Mouse (Mus musculus): ENCODE results near the gene Zer1.
"Not testable (repeated sequence)": the region's sequence is repeated elsewhere in the genome, so short reads cannot be mapped to it uniquely, and the experiment has no call there.

Gene Zer1

DNA sequence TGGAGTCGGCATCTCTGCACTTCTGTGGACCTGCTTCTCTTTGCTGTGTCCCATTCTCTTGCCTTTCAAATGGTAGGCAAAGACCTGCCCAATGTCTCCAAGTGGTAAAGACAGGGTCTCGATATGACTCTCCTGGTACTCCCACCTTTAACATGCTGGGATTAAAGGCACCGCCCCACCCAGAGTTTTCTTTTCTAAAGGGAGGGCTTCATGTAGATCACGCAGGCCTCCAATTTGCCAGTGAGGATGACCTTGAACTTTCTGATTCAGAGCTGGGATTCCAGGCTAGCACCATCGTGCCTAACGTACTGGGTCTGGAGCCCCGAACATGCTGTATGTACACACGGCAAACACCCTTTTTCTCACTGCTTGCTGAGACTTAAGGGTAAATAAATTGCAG is 61.1 kb downstream of the Zer1 start:
- in situ Hi-C loops (cut with MboI; ENCODE audit: low pct_unique_long_range_greater_than_20kb in 1 of 2, low sequenced_read_pairs in 2 of 2, unreplicated experiment in 1 of 2): no loop called here

DNA sequence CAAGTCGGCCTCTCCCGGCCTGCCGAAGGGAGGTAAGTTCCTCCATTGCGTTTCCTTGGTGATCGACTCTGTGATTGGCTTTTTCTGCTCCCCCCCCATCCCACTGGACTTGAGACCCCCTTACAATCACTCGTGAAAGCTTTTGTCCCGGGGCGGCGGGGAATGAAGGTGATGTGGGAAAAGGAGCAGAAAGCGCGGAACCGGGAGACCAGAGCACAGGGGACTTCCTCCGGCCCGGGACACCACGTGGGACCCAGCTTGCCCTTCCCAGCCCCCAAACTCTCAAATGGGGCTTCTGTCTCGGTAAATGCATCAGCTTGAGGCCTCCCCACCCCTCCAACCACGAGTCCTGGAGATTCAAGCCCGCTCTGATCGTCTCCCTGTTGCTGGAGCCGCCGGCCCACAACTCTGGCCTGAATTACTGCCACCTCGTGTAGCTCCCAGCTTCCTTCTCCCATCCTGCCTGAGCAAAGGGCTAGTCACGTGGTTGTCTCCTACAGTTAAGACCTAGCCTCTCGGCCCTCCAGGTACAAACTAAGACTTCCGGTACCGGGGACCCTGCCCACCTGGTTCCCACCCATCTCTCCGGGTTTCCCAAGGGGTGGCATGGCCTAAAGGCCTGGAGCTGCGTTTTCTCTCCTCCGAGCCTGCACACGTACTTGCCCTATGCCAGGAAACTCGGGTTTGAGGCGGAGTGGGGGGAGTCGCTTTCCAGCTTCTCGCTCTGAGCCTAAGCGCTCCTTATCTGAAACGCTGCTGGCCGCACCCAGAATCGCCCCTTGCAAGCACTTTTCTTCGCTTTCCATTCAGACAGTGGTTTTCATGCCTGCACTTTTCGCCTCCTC is 61.9 kb downstream of the Zer1 start:
- in situ Hi-C loops (cut with MboI; ENCODE audit: low pct_unique_long_range_greater_than_20kb in 1 of 2, low sequenced_read_pairs in 2 of 2, unreplicated experiment in 1 of 2): no loop called here

DNA sequence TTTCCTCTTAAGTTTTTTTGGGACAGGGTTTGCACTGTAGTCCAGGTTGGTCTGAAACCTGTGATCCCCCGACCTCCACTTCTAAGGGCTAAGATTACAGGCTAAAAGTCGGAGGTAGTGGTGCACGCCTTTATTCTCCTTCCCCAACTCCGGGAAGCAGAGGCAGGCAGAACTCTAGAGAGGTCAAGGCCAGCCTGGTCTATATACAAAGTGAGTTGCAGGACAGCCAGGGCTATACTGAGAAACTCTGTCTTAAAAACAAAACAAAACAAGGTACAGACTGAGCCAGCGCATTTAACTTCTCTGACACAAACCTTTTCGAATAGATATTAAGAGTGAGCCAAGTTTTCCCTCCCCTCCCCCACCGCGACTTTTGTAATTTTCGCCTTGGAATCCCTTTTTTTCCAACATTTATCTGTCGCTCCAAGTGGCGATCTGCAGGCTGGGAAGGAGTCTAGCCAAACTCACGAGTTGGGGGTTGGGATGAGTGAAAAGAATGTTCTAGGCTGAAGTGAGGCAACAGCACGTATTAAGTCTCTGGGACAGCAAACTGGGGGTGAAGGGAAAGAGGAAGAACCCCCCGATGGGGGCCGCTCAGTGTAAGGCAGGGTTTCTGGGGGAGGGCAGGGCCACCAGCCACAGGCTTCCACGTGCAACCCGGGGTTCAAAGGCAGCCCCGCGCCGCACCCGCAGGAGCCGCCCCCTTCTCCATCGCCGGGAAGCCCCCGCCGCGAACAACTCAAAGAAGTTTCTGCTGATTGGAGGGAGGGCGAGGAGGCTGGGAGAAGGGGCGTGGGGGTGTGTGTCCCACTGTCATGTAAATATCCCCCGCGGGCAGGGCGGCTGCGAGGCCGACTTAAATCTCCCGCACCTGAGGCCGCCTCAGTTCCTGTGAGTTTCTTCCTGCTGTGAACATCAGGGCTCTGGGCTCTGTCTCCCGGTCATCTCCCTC is 62.9 kb downstream of the Zer1 start:
- in situ Hi-C loops (cut with MboI; ENCODE audit: low pct_unique_long_range_greater_than_20kb in 1 of 2, low sequenced_read_pairs in 2 of 2, unreplicated experiment in 1 of 2): no loop called here

- in situ Hi-C loops (cut with MboI; ENCODE audit: low pct_unique_long_range_greater_than_20kb in 1 of 2, low sequenced_read_pairs in 2 of 2, unreplicated experiment in 1 of 2): no loop called here
Observed at GRCm38 (mm10) chr2:30058418-30058817, 66.0 kb downstream of the Zer1 start.

DNA sequence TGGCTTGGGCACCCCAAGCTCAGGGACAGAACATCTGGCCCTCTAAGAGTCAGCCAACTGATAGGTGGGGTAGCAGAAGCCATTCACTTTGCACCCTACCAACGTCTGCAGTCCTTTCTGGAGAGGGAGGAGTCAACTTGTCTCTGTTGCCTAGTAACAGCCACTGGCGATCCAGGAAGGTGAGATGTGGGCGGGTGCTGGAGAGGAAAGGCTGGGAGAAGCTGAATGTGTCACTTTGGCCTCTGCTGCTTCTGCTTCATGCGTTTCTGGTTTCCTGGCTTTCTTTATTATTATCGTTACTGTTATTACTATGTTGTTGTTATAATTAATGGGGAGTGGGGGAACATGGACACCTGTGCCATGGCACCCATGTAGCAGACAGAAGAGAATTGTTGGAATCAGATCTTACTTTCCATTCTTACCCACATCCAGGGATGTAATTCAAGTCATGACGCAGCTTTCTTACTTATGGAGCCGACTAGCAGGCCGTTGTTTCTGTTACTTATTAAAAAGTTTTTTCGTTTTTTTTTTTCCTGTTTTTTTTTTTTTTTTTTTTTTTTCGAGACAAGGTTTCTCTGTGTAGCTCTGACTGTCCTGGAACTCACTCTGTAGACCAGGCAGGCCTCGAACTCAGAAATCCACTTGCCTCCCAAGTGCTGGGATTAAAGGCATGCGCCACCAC is 67.0 kb downstream of the Zer1 start, which contains the start of gene Set:
Gene Set, plus strand, starts transcription at position 156 of the 682 bp plus-strand sequence.
- in situ Hi-C loops (cut with MboI; ENCODE audit: low pct_unique_long_range_greater_than_20kb in 1 of 2, low sequenced_read_pairs in 2 of 2, unreplicated experiment in 1 of 2): no loop called here

DNA sequence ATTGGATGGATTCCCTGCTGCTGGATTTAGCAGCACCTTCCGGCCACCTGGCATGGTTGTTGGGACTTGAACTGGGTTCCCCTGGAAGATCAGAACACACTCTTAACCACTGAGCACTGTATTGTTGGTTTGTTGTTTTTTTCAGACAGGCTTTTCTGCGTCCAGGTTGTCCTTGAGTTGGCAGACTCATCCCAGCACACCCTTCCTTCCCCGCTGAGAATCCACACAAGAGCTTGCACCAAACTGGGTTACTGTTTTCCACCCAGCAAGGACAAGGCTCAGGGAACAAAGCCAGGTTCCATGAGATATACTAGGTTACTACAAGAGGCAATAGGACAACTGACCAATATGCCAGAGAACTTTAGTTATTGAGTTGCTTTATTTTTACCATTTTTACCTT is 67.6 kb downstream of the Zer1 start:
- in situ Hi-C loops (cut with MboI; ENCODE audit: low pct_unique_long_range_greater_than_20kb in 1 of 2, low sequenced_read_pairs in 2 of 2, unreplicated experiment in 1 of 2): no loop called here

- in situ Hi-C loops (cut with MboI; ENCODE audit: low pct_unique_long_range_greater_than_20kb in 1 of 2, low sequenced_read_pairs in 2 of 2, unreplicated experiment in 1 of 2): not testable (repeated sequence)
Observed at GRCm38 (mm10) chr2:30055310-30055709, 69.1 kb downstream of the Zer1 start.

GRCm38 (mm10) chr2:30051992-30052761 is 72.2 kb downstream of the Zer1 start:
- in situ Hi-C loops (cut with MboI; ENCODE audit: low pct_unique_long_range_greater_than_20kb in 1 of 2, low sequenced_read_pairs in 2 of 2, unreplicated experiment in 1 of 2): no loop called here

DNA sequence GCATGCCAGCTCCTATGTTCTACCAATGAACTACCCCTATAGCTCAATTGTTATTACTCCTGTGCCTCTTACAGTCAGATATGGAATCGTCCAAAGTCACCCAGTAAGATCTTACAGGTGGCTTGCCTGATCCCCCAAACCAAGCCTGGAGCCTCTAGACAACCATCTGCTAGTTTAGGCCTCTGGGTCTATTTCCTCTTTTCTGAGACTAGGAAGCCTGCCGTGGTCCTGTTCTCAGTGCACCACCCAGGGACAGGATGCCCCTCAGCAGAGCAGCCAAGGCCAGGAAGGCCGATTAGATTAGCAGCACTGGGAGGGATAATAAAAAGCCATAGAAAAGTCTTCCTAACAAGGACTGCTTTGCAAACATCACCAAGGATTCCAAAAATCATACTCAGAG is 74.6 kb downstream of the Zer1 start:
- in situ Hi-C loops (cut with MboI; ENCODE audit: low pct_unique_long_range_greater_than_20kb in 1 of 2, low sequenced_read_pairs in 2 of 2, unreplicated experiment in 1 of 2): no loop called here

- in situ Hi-C loops (cut with MboI; ENCODE audit: low pct_unique_long_range_greater_than_20kb in 1 of 2, low sequenced_read_pairs in 2 of 2, unreplicated experiment in 1 of 2): no loop called here
Observed at GRCm38 (mm10) chr2:30048699-30049388, 75.5 kb downstream of the Zer1 start, which contains the start of gene Wdr34. Gene Wdr34 (minus strand): TSS chr2:30048881.

DNA sequence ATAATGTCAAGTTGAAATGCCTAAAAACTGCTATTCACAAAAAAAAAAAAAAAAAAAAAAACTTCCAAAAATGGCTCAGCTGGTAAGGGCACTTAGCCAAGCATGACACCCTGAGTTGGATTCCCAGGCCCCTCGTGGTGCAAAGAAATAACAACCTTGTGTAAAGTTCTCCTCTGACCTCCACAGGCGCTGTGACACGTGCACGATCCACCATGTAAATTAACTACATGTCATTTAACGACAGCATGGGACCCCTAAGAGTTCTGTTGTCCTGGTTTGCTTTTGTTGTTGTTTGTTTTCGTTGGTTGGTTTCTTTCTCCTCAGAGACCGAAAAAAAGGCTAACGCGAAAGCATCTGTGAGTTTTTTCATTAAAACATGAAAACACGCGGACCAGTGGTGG is 76.3 kb downstream of the Zer1 start:
- in situ Hi-C loops (cut with MboI; ENCODE audit: low pct_unique_long_range_greater_than_20kb in 1 of 2, low sequenced_read_pairs in 2 of 2, unreplicated experiment in 1 of 2): no loop called here

All from mouse embryonic stem cell (cell line).